Mouse (Mus musculus): Measurements from ENCODE around the gene 4930548H24Rik.
A peak's percentile ranks its signal among the peaks of the same experiment; 100 is the strongest.

4930548H24Rik gene

GRCm38 (mm10) chr5:31485440-31485839 lies at the start of gene 4930548H24Rik:
Gene 4930548H24Rik, plus strand, starts transcription at chr5:31485740.
- peaks cover 75% of the 10 kb centered on the region for H3K36me3 ChIP-seq (ENCODE audit: insufficient read depth, low read length)
- no peak for TF ChIP-seq POU5F1 (IDR thresholded peaks at IDR 0.05; ENCODE audit: borderline replicate concordance, low read length)
- TF ChIP-seq NANOG (IDR thresholded peaks at IDR 0.05; ENCODE audit: borderline replicate concordance, low read length): no peak
- no peak for TF ChIP-seq CTCF (conservative IDR thresholded peaks at IDR 0.05; ENCODE audit: low read length)
- H3K4me3 ChIP-seq (replicated peaks; ENCODE audit: low read length): no peak within 1 kb of the TSS; the same call in 1 of the 2 replicates
- no peaks in the 10 kb centered on the region for H3K27me3 ChIP-seq (ENCODE audit: insufficient read depth, low read length)
- H3K9me3 ChIP-seq (ENCODE audit: low read length): no peaks in the 10 kb centered on the region
- H3K4me1 ChIP-seq (replicated peaks; ENCODE audit: low read depth, low read length): peaks cover 59% of the 10 kb centered on the region

GRCm38 (mm10) chr5:31451336-31451735 lies 34.2 kb upstream of the 4930548H24Rik start:
- no peak for TF ChIP-seq POU5F1 (IDR thresholded peaks at IDR 0.05; ENCODE audit: borderline replicate concordance, low read length)
- no peak for TF ChIP-seq CTCF (conservative IDR thresholded peaks at IDR 0.05; ENCODE audit: low read length)
- no peak for TF ChIP-seq NANOG (IDR thresholded peaks at IDR 0.05; ENCODE audit: borderline replicate concordance, low read length)
- H3K36me3 ChIP-seq (ENCODE audit: insufficient read depth, low read length): no peaks in the 10 kb centered on the region

GRCm38 (mm10) chr5:31451878-31452561 lies 33.5 kb upstream of the 4930548H24Rik start, which contains the start of gene Zfp512:
Gene Zfp512, plus strand, starts transcription at chr5:31452431.
- Histone ChIP-seq H3K4me1 (replicated peaks; ENCODE audit: low read depth, low read length) (peaks cover 23% of the 10 kb centered on the region), H3K4me3 (replicated peaks; ENCODE audit: low read length) (peak within 1 kb of the TSS; percentile 80), H3K9me3 (ENCODE audit: low read length) (no peaks in the 10 kb centered on the region), H3K36me3 (ENCODE audit: insufficient read depth, low read length) (no peaks in the 10 kb centered on the region), H3K27me3 (ENCODE audit: insufficient read depth, low read length) (no peaks in the 10 kb centered on the region; the same call in none of the 2 replicates)
- TF ChIP-seq POU5F1 (IDR thresholded peaks at IDR 0.05; ENCODE audit: borderline replicate concordance, low read length) (no peak), NANOG (IDR thresholded peaks at IDR 0.05; ENCODE audit: borderline replicate concordance, low read length) (no peak)

More at GRCm38 (mm10) chr5:31451336-31451735, 34.2 kb upstream of the 4930548H24Rik start:
- peaks cover 23% of the 10 kb centered on the region for H3K4me1 ChIP-seq (replicated peaks; ENCODE audit: low read depth, low read length)
- H3K9me3 ChIP-seq (ENCODE audit: low read length): no peaks in the 10 kb centered on the region
- H3K4me3 ChIP-seq (replicated peaks; ENCODE audit: low read length): peak overlapping the region; percentile 33; the same call in 1 of the 2 replicates
- H3K27me3 ChIP-seq (ENCODE audit: insufficient read depth, low read length): peaks cover 3% of the 10 kb centered on the region

DNA sequence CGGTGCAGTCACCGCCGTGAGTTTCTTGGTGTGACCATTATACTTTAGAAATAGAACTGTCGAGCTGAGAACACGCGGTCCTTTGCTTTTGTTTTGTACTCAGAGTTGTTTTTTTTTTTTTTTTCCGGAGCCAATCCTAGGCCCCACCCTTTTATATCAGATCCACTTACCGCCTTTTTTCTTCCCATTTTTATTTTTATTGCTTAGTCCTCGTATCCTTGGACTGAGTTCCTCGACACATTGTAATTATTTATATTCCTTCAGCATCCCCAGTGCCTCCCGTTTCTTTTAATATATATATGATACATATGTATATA lies 33.0 kb upstream of the 4930548H24Rik start:
- TF ChIP-seq POU5F1 (IDR thresholded peaks at IDR 0.05; ENCODE audit: borderline replicate concordance, low read length): no peak
- Histone ChIP-seq H3K4me3 (replicated peaks; ENCODE audit: low read length) (peak overlapping the region; percentile 80), H3K36me3 (ENCODE audit: insufficient read depth, low read length) (no peaks in the 10 kb centered on the region), H3K9me3 (ENCODE audit: low read length) (no peaks in the 10 kb centered on the region), H3K27me3 (ENCODE audit: insufficient read depth, low read length) (no peaks in the 10 kb centered on the region; the same call in 1 of the 2 replicates), H3K4me1 (replicated peaks; ENCODE audit: low read depth, low read length) (peaks cover 23% of the 10 kb centered on the region)

DNA sequence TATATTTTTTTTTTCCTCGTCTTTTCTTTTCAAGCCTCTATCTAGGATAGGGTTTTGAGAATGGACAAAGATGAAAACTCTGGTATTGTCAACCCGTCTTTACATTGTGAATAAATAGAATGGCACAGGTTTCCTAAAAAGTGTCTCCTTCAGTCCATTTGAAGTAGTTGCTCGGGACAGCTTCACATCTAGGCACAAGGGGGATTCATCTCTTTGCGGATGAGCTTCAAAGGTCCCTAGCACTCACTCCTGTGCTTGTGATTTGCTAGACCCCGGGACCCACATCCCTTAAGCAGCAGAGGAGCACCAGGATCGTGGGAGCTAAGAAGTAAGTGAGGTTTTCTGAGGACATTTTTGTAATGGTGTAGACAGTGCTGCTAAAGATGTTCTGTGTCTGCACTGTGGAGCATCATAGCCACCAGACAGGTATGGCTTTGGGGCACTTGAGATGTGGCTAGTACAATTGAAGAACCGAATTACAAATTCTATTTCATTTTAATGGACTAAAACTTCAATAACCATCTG lies 32.6 kb upstream of the 4930548H24Rik start:
- TF ChIP-seq POU5F1 (IDR thresholded peaks at IDR 0.05; ENCODE audit: borderline replicate concordance, low read length) (no peak), NANOG (IDR thresholded peaks at IDR 0.05; ENCODE audit: borderline replicate concordance, low read length) (no peak), CTCF (conservative IDR thresholded peaks at IDR 0.05; ENCODE audit: low read length) (no peak)
- H3K4me3 ChIP-seq (replicated peaks; ENCODE audit: low read length): peak overlapping the region; percentile 80
- no peaks in the 10 kb centered on the region; the same call in 1 of the 2 replicates for H3K27me3 ChIP-seq (ENCODE audit: insufficient read depth, low read length)
- no peaks in the 10 kb centered on the region for H3K9me3 ChIP-seq (ENCODE audit: low read length)
- peaks cover 23% of the 10 kb centered on the region for H3K4me1 ChIP-seq (replicated peaks; ENCODE audit: low read depth, low read length)
- no peaks in the 10 kb centered on the region for H3K36me3 ChIP-seq (ENCODE audit: insufficient read depth, low read length)

DNA sequence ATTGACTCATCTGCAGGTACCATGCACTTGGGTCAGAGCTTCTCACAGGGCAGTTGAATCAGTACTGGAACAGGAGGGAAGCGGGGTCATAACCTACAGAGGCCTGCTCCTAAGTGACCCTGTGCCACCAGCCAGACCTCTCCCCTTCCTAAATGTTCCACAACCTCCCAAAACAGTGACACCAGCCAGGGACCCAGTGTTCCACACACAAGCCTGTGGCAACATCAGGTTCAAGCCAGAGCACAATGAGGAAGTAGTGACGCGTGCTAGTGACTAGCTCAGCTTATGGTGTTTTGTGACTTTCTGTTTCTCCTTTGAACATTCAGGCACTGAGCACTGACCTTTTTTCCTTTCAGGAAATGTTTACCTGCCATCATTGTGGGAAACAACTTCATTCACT lies 17.7 kb upstream of the 4930548H24Rik start:
- peaks cover 67% of the 10 kb centered on the region for H3K36me3 ChIP-seq (ENCODE audit: insufficient read depth, low read length)
- no peak overlapping the region for H3K4me3 ChIP-seq (replicated peaks; ENCODE audit: low read length)
- H3K4me1 ChIP-seq (replicated peaks; ENCODE audit: low read depth, low read length): peaks cover 16% of the 10 kb centered on the region
- H3K27me3 ChIP-seq (ENCODE audit: insufficient read depth, low read length): no peaks in the 10 kb centered on the region
- TF ChIP-seq NANOG (IDR thresholded peaks at IDR 0.05; ENCODE audit: borderline replicate concordance, low read length) (no peak), POU5F1 (IDR thresholded peaks at IDR 0.05; ENCODE audit: borderline replicate concordance, low read length) (no peak), CTCF (conservative IDR thresholded peaks at IDR 0.05; ENCODE audit: low read length) (no peak)
- H3K9me3 ChIP-seq (ENCODE audit: low read length): no peaks in the 10 kb centered on the region

GRCm38 (mm10) chr5:31469711-31470110 lies 15.8 kb upstream of the 4930548H24Rik start:
- no peak for TF ChIP-seq NANOG (IDR thresholded peaks at IDR 0.05; ENCODE audit: borderline replicate concordance, low read length)
- no peak for TF ChIP-seq CTCF (conservative IDR thresholded peaks at IDR 0.05; ENCODE audit: low read length)
- TF ChIP-seq POU5F1 (IDR thresholded peaks at IDR 0.05; ENCODE audit: borderline replicate concordance, low read length): no peak
- H3K27me3 ChIP-seq (ENCODE audit: insufficient read depth, low read length): no peaks in the 10 kb centered on the region

GRCm38 (mm10) chr5:31470334-31470733 lies 15.2 kb upstream of the 4930548H24Rik start:
- no peaks in the 10 kb centered on the region for H3K9me3 ChIP-seq (ENCODE audit: low read length)
- H3K36me3 ChIP-seq (ENCODE audit: insufficient read depth, low read length): peaks cover 90% of the 10 kb centered on the region
- no peak for TF ChIP-seq NANOG (IDR thresholded peaks at IDR 0.05; ENCODE audit: borderline replicate concordance, low read length)
- peak; percentile 80 for TF ChIP-seq CTCF (conservative IDR thresholded peaks at IDR 0.05; ENCODE audit: low read length)
- peaks cover 13% of the 10 kb centered on the region for H3K4me1 ChIP-seq (replicated peaks; ENCODE audit: low read depth, low read length)
- H3K4me3 ChIP-seq (replicated peaks; ENCODE audit: low read length): no peak overlapping the region
- H3K27me3 ChIP-seq (ENCODE audit: insufficient read depth, low read length): no peaks in the 10 kb centered on the region

More at GRCm38 (mm10) chr5:31469711-31470110, 15.8 kb upstream of the 4930548H24Rik start:
- Histone ChIP-seq H3K9me3 (ENCODE audit: low read length) (no peaks in the 10 kb centered on the region), H3K4me3 (replicated peaks; ENCODE audit: low read length) (no peak overlapping the region), H3K4me1 (replicated peaks; ENCODE audit: low read depth, low read length) (peaks cover 13% of the 10 kb centered on the region), H3K36me3 (ENCODE audit: insufficient read depth, low read length) (peaks cover 87% of the 10 kb centered on the region)

All from E14TG2a.4 (cell line).